Mouse (Mus musculus) heart, postnatal 0 days (tissue): Measurements from ENCODE around the gene Adgrd1.

Experiments
- CTCF ChIP-seq: IDR thresholded peaks from 2 replicates; pipeline ENCODE4 v1.5.1; 2016; ENCODE audit warnings: antibody characterized with exemption, control low read depth, low read depth
- EP300 ChIP-seq: IDR thresholded peaks from 2 replicates; pipeline ENCODE4 v1.6.1; 2016; ENCODE audit warnings: antibody characterized with exemption, low read depth

DNA sequence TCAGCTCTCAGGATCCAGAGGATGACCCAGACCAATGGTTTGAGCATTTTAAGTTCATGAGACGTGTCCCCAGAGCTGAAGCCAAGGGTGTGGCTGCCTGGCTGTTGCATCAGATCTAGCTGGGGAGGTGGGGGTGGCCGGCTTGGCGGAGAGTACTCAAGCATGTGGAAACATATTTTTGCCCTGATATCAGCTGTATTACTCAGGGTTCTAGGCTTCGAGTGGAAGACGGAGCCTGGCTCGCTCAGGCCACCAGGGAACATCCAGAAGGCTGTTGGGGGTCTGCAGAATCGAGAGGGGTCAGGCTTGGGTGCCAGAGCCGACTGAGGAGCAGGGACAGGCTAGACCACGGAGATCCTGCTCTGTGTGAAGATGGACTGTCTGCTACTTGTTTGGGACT, 30.6 kb upstream of the Adgrd1 start:
- no peak for TF ChIP-seq CTCF
- no peak for TF ChIP-seq EP300
